Mouse (Mus musculus) frontal cortex, postnatal 36 days (tissue): ENCODE data around the gene Hace1.
A peak's percentile ranks its signal among the peaks of the same experiment; 100 is the strongest.
"Not testable (repeated sequence)": the region's sequence is repeated elsewhere in the genome, so short reads cannot be mapped to it uniquely, and the experiment has no call there.

Experiments
- DNase-seq, 2 experiments: peaks; one replicate each; pipeline ENCODE4 v3.0.0; 2022; ENCODE audit warnings: low spot score in 2 of 2

Hace1 gene

GRCm38 (mm10) chr10:45577731-45578297 lies at the start of gene Hace1:
TSS of gene Hace1 (plus strand) at chr10:45577829.
- peak; percentile 88 to 91 for DNase-seq

GRCm38 (mm10) chr10:45537334-45537733 lies 40.3 kb upstream of the Hace1 start:
- not testable (repeated sequence) for DNase-seq

- DNase-seq: no peak
These were observed 34.9 kb upstream of the Hace1 start for GRCm38 (mm10) chr10:45542726-45543125.

GRCm38 (mm10) chr10:45546799-45547198 lies 30.8 kb upstream of the Hace1 start:
- DNase-seq: no peak

- DNase-seq: peak; percentile 60 to 71
These were observed 731 bp downstream of the Hace1 start for GRCm38 (mm10) chr10:45578298-45578821.

- no peak for DNase-seq
These were observed 5.7 kb downstream of the Hace1 start for GRCm38 (mm10) chr10:45583310-45583709.

- no peak for DNase-seq
These were observed 6.2 kb downstream of the Hace1 start for GRCm38 (mm10) chr10:45583829-45584228.

GRCm38 (mm10) chr10:45584311-45585102 lies 6.9 kb downstream of the Hace1 start:
- no peak for DNase-seq

GRCm38 (mm10) chr10:45605853-45606252 lies 28.2 kb downstream of the Hace1 start:
- DNase-seq: no peak

- no peak for DNase-seq
These were observed 33.1 kb downstream of the Hace1 start for GRCm38 (mm10) chr10:45610727-45611126.

- DNase-seq: no peak
These were observed 38.4 kb downstream of the Hace1 start for GRCm38 (mm10) chr10:45616012-45616411.

GRCm38 (mm10) chr10:45619039-45619438 lies 41.4 kb downstream of the Hace1 start:
- no peak for DNase-seq

GRCm38 (mm10) chr10:45631995-45632394 lies 54.4 kb downstream of the Hace1 start:
- no peak for DNase-seq

- DNase-seq: no peak
These were observed 55.0 kb downstream of the Hace1 start for GRCm38 (mm10) chr10:45632641-45633040.

GRCm38 (mm10) chr10:45635201-45635600 lies 57.6 kb downstream of the Hace1 start:
- no peak for DNase-seq

- DNase-seq: no peak
These were observed 62.1 kb downstream of the Hace1 start for GRCm38 (mm10) chr10:45639762-45640161.

- no peak for DNase-seq
These were observed 76.4 kb downstream of the Hace1 start for GRCm38 (mm10) chr10:45654026-45654425.

GRCm38 (mm10) chr10:45662015-45662414 lies 84.4 kb downstream of the Hace1 start:
- no peak for DNase-seq

GRCm38 (mm10) chr10:45668266-45668665 lies 90.6 kb downstream of the Hace1 start:
- no peak for DNase-seq

GRCm38 (mm10) chr10:45676796-45677195 lies 99.2 kb downstream of the Hace1 start:
- no peak for DNase-seq

- no peak for DNase-seq
These were observed 108.6 kb downstream of the Hace1 start for GRCm38 (mm10) chr10:45686191-45686590.

- no peak for DNase-seq
These were observed 117.3 kb downstream of the Hace1 start for GRCm38 (mm10) chr10:45694931-45695330.

- no peak for DNase-seq
These were observed 117.9 kb downstream of the Hace1 start for GRCm38 (mm10) chr10:45695522-45695921.
